Mouse (Mus musculus): Measurements from ENCODE around the gene F2rl3. TPM values are rescaled to one million over a fixed set of nuclear protein-coding genes. Genes with fewer than 3 reads are reported as not detected.

F2rl3 gene
- total RNA-seq, 1 experiment from 2014 or later, result 12.7 TPM

GRCm38 (mm10) chr8:72760216-72760615, 1.5 kb upstream of the F2rl3 start:
- ATAC-seq (replicated peaks; ENCODE audit: low read depth, poor library complexity, severe bottlenecking), result no peak

- ATAC-seq (replicated peaks; ENCODE audit: low read depth, poor library complexity, severe bottlenecking), result peak; percentile 54
These were observed 626 bp downstream of the F2rl3 start for GRCm38 (mm10) chr8:72762306-72762705.

- no peak for ATAC-seq (replicated peaks; ENCODE audit: low read depth, poor library complexity, severe bottlenecking)
These were observed 4.0 kb downstream of the F2rl3 start for GRCm38 (mm10) chr8:72765696-72766095.

- no peak for ATAC-seq (replicated peaks; ENCODE audit: low read depth, poor library complexity, severe bottlenecking)
These were observed 5.1 kb downstream of the F2rl3 start for GRCm38 (mm10) chr8:72766777-72767176.

GRCm38 (mm10) chr8:72777797-72778196, 16.1 kb downstream of the F2rl3 start:
- no peak for ATAC-seq (replicated peaks; ENCODE audit: low read depth, poor library complexity, severe bottlenecking)

GRCm38 (mm10) chr8:72780644-72781043, 19.0 kb downstream of the F2rl3 start:
- ATAC-seq (replicated peaks; ENCODE audit: low read depth, poor library complexity, severe bottlenecking), result no peak

GRCm38 (mm10) chr8:72801583-72801982, 39.9 kb downstream of the F2rl3 start:
- no peak for ATAC-seq (replicated peaks; ENCODE audit: low read depth, poor library complexity, severe bottlenecking)

GRCm38 (mm10) chr8:72812690-72813089, 51.0 kb downstream of the F2rl3 start:
- ATAC-seq (replicated peaks; ENCODE audit: low read depth, poor library complexity, severe bottlenecking), result no peak

Other genes starting within 250 kb of the F2rl3 start
- 9.6 and 12.4 TPM in 2 replicates for gene Med26, start 213.6 kb upstream of the F2rl3 start, total RNA-seq (2017)
- gene Smim7, start 190.8 kb upstream of the F2rl3 start, total RNA-seq (2017), result 57.2 and 60.7 TPM in 2 replicates
- gene Tmem38a, start 189.8 kb upstream of the F2rl3 start, total RNA-seq (2017), result 0.59 and 0.97 TPM in 2 replicates
- gene Nwd1, start 115.2 kb upstream of the F2rl3 start, total RNA-seq (2017), result 5.6 and 9.1 TPM in 2 replicates
- 90.0 and 103 TPM in 2 replicates for gene Sin3b, start 38.6 kb upstream of the F2rl3 start, total RNA-seq (2017)

All from common myeloid progenitor, adult 5-6 weeks (primary cell).